Comparison of ENCODE assay signal across 15 mouse cellular contexts in genomic region chr2:150660668-150661451, GRCm38 (mm10). TPM values are rescaled to one million over a fixed set of nuclear protein-coding genes. Genes with fewer than 3 reads are reported as not detected.
DNase-seq lines count a peak whose midpoint lies in the region; ATAC-seq and TF ChIP-seq lines count a peak whose summit lies in the region.
"Had no signal": no experiment of that assay in that cellular context is flagged by ENCODE, and none has a peak within 500 bp of the region (broad histone marks: within the 10 kb centered on the region; RNA-seq: fewer than 3 reads in every experiment).

No protein-coding gene starts in this region.

- H3K27ac ChIP-seq in hindbrain, embryonic 10.5 days = peak overlapping the region; percentile 23; the same call in 1 of the 2 replicates
- H3K27ac ChIP-seq in hindbrain, embryonic 16.5 days (ENCODE audit: low read depth, low read length) = no peak overlapping the region
- H3K27ac ChIP-seq: hindbrain, embryonic 15.5 days; limb, embryonic 13.5 days; midbrain, embryonic 15.5 days; stomach, embryonic 15.5 days had no signal

- H3K4me3 ChIP-seq in hindbrain, embryonic 10.5 days = no peak overlapping the region
- no peak overlapping the region for H3K4me3 ChIP-seq in hindbrain, embryonic 16.5 days (ENCODE audit: low read length)
- H3K4me3 ChIP-seq: hindbrain, embryonic 15.5 days; limb, embryonic 13.5 days; midbrain, embryonic 15.5 days; stomach, embryonic 15.5 days had no signal

- no peak for TF ChIP-seq CTCF in brain, embryonic 14.5 days (IDR thresholded peaks at IDR 0.05; ENCODE audit: borderline replicate concordance, extremely low read depth, insufficient read depth, insufficient read length)

- no peak for DNase-seq in hindbrain, embryonic 10.5 days (ENCODE audit: low spot score)
- peak; percentile 74 for DNase-seq in ZHBTc4 (ENCODE audit: low read depth, low spot score)
- DNase-seq in brain, embryonic 14.5 days (ENCODE audit: low read depth) = peak; percentile 68
- DNase-seq in kidney, postnatal 10 days = peak; percentile 40
- DNase-seq in urinary bladder, postnatal 10 days (ENCODE audit: low spot score) = no peak
- DNase-seq in spleen, adult 18-20 months = no peak
- DNase-seq: adrenal gland, postnatal 10 days; cerebellum, adult 11-12 months; embryo, embryonic 11 days; lung, postnatal 36 days had no signal

- H3K27me3 ChIP-seq in hindbrain, embryonic 10.5 days (ENCODE audit: insufficient read depth, poor library complexity, severe bottlenecking) = 0 out of 2 replicates have a peak, but pooled peaks cover 8% of the 10 kb centered on the region
- H3K27me3 ChIP-seq in hindbrain, embryonic 16.5 days (replicated peaks; ENCODE audit: control insufficient read depth, insufficient read depth, low read length) = no peaks in the 10 kb centered on the region
- H3K27me3 ChIP-seq: midbrain, embryonic 15.5 days; stomach, embryonic 15.5 days had no signal

- H3K4me2 ChIP-seq in hindbrain, embryonic 16.5 days (ENCODE audit: low read length) = no peak overlapping the region
- H3K4me2 ChIP-seq: hindbrain, embryonic 15.5 days; limb, embryonic 13.5 days; midbrain, embryonic 15.5 days; stomach, embryonic 15.5 days had no signal

- no peak overlapping the region for H3K9ac ChIP-seq in hindbrain, embryonic 16.5 days (ENCODE audit: low read depth, low read length)
- H3K9ac ChIP-seq: hindbrain, embryonic 15.5 days; limb, embryonic 13.5 days; midbrain, embryonic 15.5 days; stomach, embryonic 15.5 days had no signal

- H3K4me1 ChIP-seq in hindbrain, embryonic 10.5 days (replicated peaks) = peaks cover 32% of the 10 kb centered on the region
- H3K4me1 ChIP-seq in hindbrain, embryonic 16.5 days (ENCODE audit: control insufficient read depth, insufficient read depth, low read depth, low read length) = no peaks in the 10 kb centered on the region
- H3K4me1 ChIP-seq: hindbrain, embryonic 15.5 days; midbrain, embryonic 15.5 days had no signal

- no peak for ATAC-seq in hindbrain, embryonic 16.5 days
- ATAC-seq: midbrain, embryonic 15.5 days had no signal

- whole genome bisulfite sequencing in hindbrain, embryonic 10.5 days = 91% methylated on average over 5 of the region's 5 CpGs
- 81% methylated on average over 5 of the region's 5 CpGs for WGBS in hindbrain, embryonic 16.5 days

- peaks cover 13% of the 10 kb centered on the region for H3K36me3 ChIP-seq in hindbrain, embryonic 10.5 days
- no peaks in the 10 kb centered on the region for H3K36me3 ChIP-seq in hindbrain, embryonic 16.5 days (ENCODE audit: control insufficient read depth, insufficient read depth, low read length)
- H3K36me3 ChIP-seq: hindbrain, embryonic 15.5 days; limb, embryonic 13.5 days; midbrain, embryonic 15.5 days had no signal

- H3K9me3 ChIP-seq in hindbrain, embryonic 10.5 days = no peaks in the 10 kb centered on the region
- no peaks in the 10 kb centered on the region for H3K9me3 ChIP-seq in hindbrain, embryonic 16.5 days (ENCODE audit: control insufficient read depth, low read length)
- H3K9me3 ChIP-seq: hindbrain, embryonic 15.5 days; limb, embryonic 13.5 days; midbrain, embryonic 15.5 days; stomach, embryonic 15.5 days had no signal

- TF ChIP-seq POLR2A in brain, embryonic 14.5 days (IDR thresholded peaks at IDR 0.05; ENCODE audit: borderline replicate concordance, extremely low read depth, insufficient read depth, insufficient read length, poor library complexity, severe bottlenecking) = no peak

RNA-seq across cellular contexts. Expression of gene Acss1, which starts 7.4 kb away (rescaled TPM):
- 16.2 and 34.1 TPM in 2 replicates for polyA plus RNA-seq in hindbrain, embryonic 10.5 days (2016; fragmentation: Nextera tagmentation; extraction: Ambion mirVana)
- 22.1 and 24.4 TPM in 2 replicates for polyA plus RNA-seq in hindbrain, embryonic 16.5 days (2015; fragmentation: Nextera tagmentation; extraction: Ambion mirVana)
- 22.8 and 28.0 TPM in 2 replicates for polyA plus RNA-seq in brain, embryonic 14.5 days (2012; rRNA removed)

RNA-seq across cellular contexts. Expression of gene Vsx1, which starts 28.3 kb away (rescaled TPM):
- polyA plus RNA-seq in hindbrain, embryonic 10.5 days (2016; fragmentation: Nextera tagmentation; extraction: Ambion mirVana) = 1.0 TPM in 2 replicates
- 0.06 and 0.09 TPM in 2 replicates for polyA plus RNA-seq in hindbrain, embryonic 16.5 days (2015; fragmentation: Nextera tagmentation; extraction: Ambion mirVana)
- 0.03 and 0.08 TPM in 2 replicates for polyA plus RNA-seq in brain, embryonic 14.5 days (2012; rRNA removed)
- polyA plus RNA-seq: stomach, embryonic 15.5 days had no signal

RNA-seq across cellular contexts. Expression of gene Apmap, which starts 52.5 kb away (rescaled TPM):
- polyA plus RNA-seq in hindbrain, embryonic 10.5 days (2016; fragmentation: Nextera tagmentation; extraction: Ambion mirVana) = 32.2 and 39.1 TPM in 2 replicates
- polyA plus RNA-seq in hindbrain, embryonic 16.5 days (2015; fragmentation: Nextera tagmentation; extraction: Ambion mirVana) = 43.9 and 44.0 TPM in 2 replicates
- 44.0 and 48.2 TPM in 2 replicates for polyA plus RNA-seq in brain, embryonic 14.5 days (2012; rRNA removed)

Comparison
In these comparisons a context has a peak if more than half of its experiments do, and no peak if none do; other contexts are left out.
1. DNase-seq: peak in ZHBTc4 (single experiment), brain, embryonic 14.5 days (single experiment) and kidney, postnatal 10 days (single experiment); none in hindbrain, embryonic 10.5 days (single experiment), urinary bladder, postnatal 10 days (single experiment) and spleen, adult 18-20 months (0 of 2).